Mouse (Mus musculus) C2C12 (cell line): ENCODE data around the gene Mgam.

Experiments
- CEBPB ChIP-seq: IDR thresholded peaks from one replicate; pipeline ENCODE4 v1.6.1; 2011; ENCODE audit warnings: low read depth, mild to moderate bottlenecking, control low read depth, moderate library complexity
- CTCF ChIP-seq: IDR thresholded peaks from one replicate; pipeline ENCODE4 v1.5.1; 2011; ENCODE audit not compliant: control insufficient read depth, insufficient read depth, insufficient read length
- MAX ChIP-seq: IDR thresholded peaks from one replicate; pipeline ENCODE4 v1.6.1; 2011; ENCODE audit warnings: mild to moderate bottlenecking, control low read depth
- USF1 ChIP-seq: IDR thresholded peaks from one replicate; pipeline ENCODE4 v1.6.1; 2011; ENCODE audit warnings: low read depth, mild to moderate bottlenecking, control low read depth, moderate library complexity

DNA sequence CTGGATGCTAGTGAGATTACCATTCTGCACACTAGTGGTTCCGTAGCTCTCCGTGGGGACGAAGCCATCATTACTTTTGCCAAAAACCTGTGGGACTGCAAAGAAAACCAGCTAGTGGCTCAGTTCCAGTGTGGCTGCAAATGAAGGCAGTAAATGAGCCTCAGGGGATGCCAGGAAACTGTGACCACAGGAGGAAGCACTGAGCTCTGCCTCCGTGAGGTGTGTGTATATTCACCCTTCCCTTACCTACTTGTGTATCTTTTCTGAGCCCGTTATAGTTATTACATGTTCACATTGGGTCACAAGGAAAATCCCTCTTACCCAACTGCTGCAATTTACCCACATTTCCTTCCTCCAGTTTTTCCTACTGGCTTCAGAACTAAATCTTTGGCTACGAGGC, 44.3 kb upstream of the Mgam start:
- TF ChIP-seq MAX (no peak), USF1 (no peak), CEBPB (no peak), CTCF (no peak)
